Mouse (Mus musculus): ENCODE data around the gene Zbtb8os. TPM values are rescaled to one million over a fixed set of nuclear protein-coding genes. Genes with fewer than 3 reads are reported as not detected.

Gene Zbtb8os
- 6.9 and 14.8 TPM in 2 replicates for total RNA-seq (2015; ENCODE audit: low replicate concordance)
- total RNA-seq (2017; ENCODE audit: low replicate concordance): 4.9 and 19.1 TPM in 2 replicates

- peak; percentile 87 for ATAC-seq (replicated peaks; ENCODE audit: low FRiP score, poor library complexity, severe bottlenecking)
Measured at GRCm38 (mm10) chr4:129335216-129336074, at the start of gene Zbtb8os, which contains the start of gene Rbbp4. Gene Zbtb8os, plus strand, starts transcription at chr4:129335695. Gene Rbbp4, minus strand, starts transcription at chr4:129335370.

- no peak for ATAC-seq (replicated peaks; ENCODE audit: low FRiP score, poor library complexity, severe bottlenecking)
Measured at GRCm38 (mm10) chr4:129286001-129286682, 49.4 kb upstream of the Zbtb8os start.

GRCm38 (mm10) chr4:129286683-129287471 lies 48.6 kb upstream of the Zbtb8os start:
- ATAC-seq (replicated peaks; ENCODE audit: low FRiP score, poor library complexity, severe bottlenecking): no peak

GRCm38 (mm10) chr4:129287472-129287981 lies 48.0 kb upstream of the Zbtb8os start, which contains the start of gene Sync:
Gene Sync, plus strand, starts transcription at chr4:129287617.
- no peak for ATAC-seq (replicated peaks; ENCODE audit: low FRiP score, poor library complexity, severe bottlenecking)

GRCm38 (mm10) chr4:129288067-129288466 lies 47.4 kb upstream of the Zbtb8os start:
- ATAC-seq (replicated peaks; ENCODE audit: low FRiP score, poor library complexity, severe bottlenecking): no peak

- no peak for ATAC-seq (replicated peaks; ENCODE audit: low FRiP score, poor library complexity, severe bottlenecking)
Measured at GRCm38 (mm10) chr4:129289671-129290070, 45.8 kb upstream of the Zbtb8os start.

- ATAC-seq (replicated peaks; ENCODE audit: low FRiP score, poor library complexity, severe bottlenecking): no peak
Measured at GRCm38 (mm10) chr4:129292831-129293230, 42.7 kb upstream of the Zbtb8os start.

GRCm38 (mm10) chr4:129293702-129294101 lies 41.8 kb upstream of the Zbtb8os start:
- ATAC-seq (replicated peaks; ENCODE audit: low FRiP score, poor library complexity, severe bottlenecking): no peak

- ATAC-seq (replicated peaks; ENCODE audit: low FRiP score, poor library complexity, severe bottlenecking): no peak
Measured at GRCm38 (mm10) chr4:129295188-129295587, 40.3 kb upstream of the Zbtb8os start.

GRCm38 (mm10) chr4:129296066-129296465 lies 39.4 kb upstream of the Zbtb8os start:
- ATAC-seq (replicated peaks; ENCODE audit: low FRiP score, poor library complexity, severe bottlenecking): no peak

- no peak for ATAC-seq (replicated peaks; ENCODE audit: low FRiP score, poor library complexity, severe bottlenecking)
Measured at GRCm38 (mm10) chr4:129297724-129298123, 37.8 kb upstream of the Zbtb8os start.

GRCm38 (mm10) chr4:129299121-129299520 lies 36.4 kb upstream of the Zbtb8os start:
- no peak for ATAC-seq (replicated peaks; ENCODE audit: low FRiP score, poor library complexity, severe bottlenecking)

GRCm38 (mm10) chr4:129303401-129303800 lies 32.1 kb upstream of the Zbtb8os start:
- ATAC-seq (replicated peaks; ENCODE audit: low FRiP score, poor library complexity, severe bottlenecking): no peak

- no peak for ATAC-seq (replicated peaks; ENCODE audit: low FRiP score, poor library complexity, severe bottlenecking)
Measured at GRCm38 (mm10) chr4:129303816-129304215, 31.7 kb upstream of the Zbtb8os start.

- ATAC-seq (replicated peaks; ENCODE audit: low FRiP score, poor library complexity, severe bottlenecking): no peak
Measured at GRCm38 (mm10) chr4:129304306-129304705, 31.2 kb upstream of the Zbtb8os start.

- ATAC-seq (replicated peaks; ENCODE audit: low FRiP score, poor library complexity, severe bottlenecking): no peak
Measured at GRCm38 (mm10) chr4:129307936-129308335, 27.6 kb upstream of the Zbtb8os start.

- no peak for ATAC-seq (replicated peaks; ENCODE audit: low FRiP score, poor library complexity, severe bottlenecking)
Measured at GRCm38 (mm10) chr4:129313886-129314285, 21.6 kb upstream of the Zbtb8os start.

GRCm38 (mm10) chr4:129320876-129321275 lies 14.6 kb upstream of the Zbtb8os start:
- ATAC-seq (replicated peaks; ENCODE audit: low FRiP score, poor library complexity, severe bottlenecking): no peak

GRCm38 (mm10) chr4:129322042-129322441 lies 13.5 kb upstream of the Zbtb8os start:
- ATAC-seq (replicated peaks; ENCODE audit: low FRiP score, poor library complexity, severe bottlenecking): no peak

GRCm38 (mm10) chr4:129323491-129323890 lies 12.0 kb upstream of the Zbtb8os start:
- no peak for ATAC-seq (replicated peaks; ENCODE audit: low FRiP score, poor library complexity, severe bottlenecking)
